Mouse (Mus musculus) lung, postnatal 14 days (tissue): ENCODE measurements at regions not wholly inside any gene's neighbourhood (a gene's known extent, or its start where the extent isn't known, plus 50 kb on each side); places are given as distances from the start of the nearest gene placed in this dataset.

Experiments
- DNase-seq: peaks from one replicate; pipeline ENCODE4 v3.0.0; 2021

GRCm38 (mm10) chr5:148645772-148646171 lies 93.2 kb upstream of the Ubl3 start:
- DNase-seq, result no peak

GRCm38 (mm10) chr5:148645191-148645681 lies 92.6 kb upstream of the Ubl3 start:
- no peak for DNase-seq

GRCm38 (mm10) chr5:148644345-148644744 lies 91.8 kb upstream of the Ubl3 start:
- DNase-seq, result no peak

- DNase-seq, result no peak
Measured at GRCm38 (mm10) chr5:148641652-148642395, 89.2 kb upstream of the Ubl3 start.

GRCm38 (mm10) chr5:148640523-148640922 lies 87.9 kb upstream of the Ubl3 start:
- no peak for DNase-seq

- peak; percentile 30 for DNase-seq
Measured at GRCm38 (mm10) chr5:148634919-148635356, 82.3 kb upstream of the Ubl3 start.

- no peak for DNase-seq
Measured at GRCm38 (mm10) chr5:148633999-148634398, 81.4 kb upstream of the Ubl3 start.

- DNase-seq, result no peak
Measured at GRCm38 (mm10) chr5:148633331-148633730, 80.7 kb upstream of the Ubl3 start.

- peak; percentile 25 for DNase-seq
Measured at GRCm38 (mm10) chr5:148632516-148633170, 80.1 kb upstream of the Ubl3 start.

GRCm38 (mm10) chr5:148631566-148631965 lies 79.0 kb upstream of the Ubl3 start:
- no peak for DNase-seq

- DNase-seq, result no peak
Measured at GRCm38 (mm10) chr5:148626014-148626413, 73.4 kb upstream of the Ubl3 start.

- no peak for DNase-seq
Measured at GRCm38 (mm10) chr5:148624649-148625405, 72.2 kb upstream of the Ubl3 start.

GRCm38 (mm10) chr5:148620895-148621786 lies 68.6 kb upstream of the Ubl3 start:
- no peak for DNase-seq

GRCm38 (mm10) chr5:148619917-148620316 lies 67.3 kb upstream of the Ubl3 start:
- DNase-seq, result no peak

GRCm38 (mm10) chr5:148616426-148616825 lies 63.8 kb upstream of the Ubl3 start:
- DNase-seq, result no peak

- DNase-seq, result no peak
Measured at GRCm38 (mm10) chr5:148615706-148616366, 63.2 kb upstream of the Ubl3 start.

- DNase-seq, result no peak
Measured at GRCm38 (mm10) chr5:148615117-148615516, 62.5 kb upstream of the Ubl3 start.

GRCm38 (mm10) chr5:148611323-148611722 lies 58.7 kb upstream of the Ubl3 start:
- DNase-seq, result no peak

GRCm38 (mm10) chr5:148609506-148609880 lies 56.9 kb upstream of the Ubl3 start:
- no peak for DNase-seq

- no peak for DNase-seq
Measured at GRCm38 (mm10) chr5:148608857-148609505, 56.4 kb upstream of the Ubl3 start.

GRCm38 (mm10) chr5:148608178-148608577 lies 55.6 kb upstream of the Ubl3 start:
- DNase-seq, result peak; percentile 71
